Mouse (Mus musculus) frontal cortex, postnatal 25 days (tissue): Measurements from ENCODE around the gene Olfr659.
A peak's percentile ranks its signal among the peaks of the same experiment; 100 is the strongest.

Source experiments
- DNase-seq, 2 experiments: peaks; one replicate each; pipeline ENCODE4 v3.0.0; 2022; ENCODE audit warnings: low spot score in 2 of 2

Gene Olfr659

GRCm38 (mm10) chr7:104666453-104666852 is at the start of gene Olfr659:
Gene Olfr659 (plus strand): TSS chr7:104666753.
- DNase-seq: no peak

GRCm38 (mm10) chr7:104624494-104624893 is 42.1 kb upstream of the Olfr659 start, which contains the start of gene Olfr657:
Gene Olfr657 (plus strand): TSS chr7:104624794.
- DNase-seq: no peak

GRCm38 (mm10) chr7:104646841-104647482 is 19.6 kb upstream of the Olfr659 start, which contains the start of gene Olfr658:
Gene Olfr658 (minus strand): TSS chr7:104647305.
- DNase-seq: peak; percentile 7 to 10

GRCm38 (mm10) chr7:104686201-104686600 is 19.6 kb downstream of the Olfr659 start, which contains the start of gene Olfr661:
Gene Olfr661 (plus strand): TSS chr7:104686501.
- DNase-seq: no peak
